Mouse (Mus musculus): ENCODE data around the gene Rpain.

The Rpain gene

DNA sequence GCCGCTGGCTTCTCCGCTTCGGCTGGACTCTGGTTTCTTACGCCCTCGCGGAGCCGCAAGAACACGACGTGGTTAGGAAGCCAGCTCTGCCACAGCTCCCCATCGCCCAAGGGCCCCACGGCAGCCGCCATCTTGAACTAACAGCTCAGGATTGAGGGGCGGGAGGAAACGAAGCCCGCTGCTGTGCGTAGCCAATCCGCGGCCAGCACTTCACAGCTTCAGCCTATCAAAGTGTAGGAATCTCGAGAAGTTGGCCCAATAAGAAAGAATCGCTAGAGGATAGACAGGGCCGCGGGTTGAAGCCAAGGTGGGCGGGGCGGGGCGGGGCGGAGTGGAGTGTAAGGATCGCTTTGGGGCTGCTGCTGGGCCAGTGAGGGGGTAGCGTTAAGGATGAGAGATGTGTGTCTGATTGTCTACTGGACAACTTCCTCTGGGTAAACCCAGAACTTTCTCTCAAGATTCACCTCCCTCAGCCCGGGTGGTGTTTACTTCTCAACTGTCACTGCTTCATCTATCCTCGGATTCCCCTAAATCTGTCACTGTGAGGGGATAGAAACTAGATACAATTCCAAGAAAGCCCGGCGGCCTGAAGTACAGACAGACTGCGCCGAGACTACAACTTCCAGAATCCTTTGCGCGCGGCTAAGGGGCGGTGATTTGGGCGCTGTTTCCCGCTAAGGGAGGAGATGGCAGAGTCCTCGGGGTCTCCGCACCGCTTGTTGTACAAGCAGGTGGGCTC is at the start of gene Rpain, which contains the start of gene Nup88:
Gene Rpain, plus strand, starts transcription at position 393 of the 739 bp plus-strand sequence.
Gene Nup88, minus strand, starts transcription at position 153 of the 739 bp plus-strand sequence.
- in situ Hi-C loops (cut with MboI; ENCODE audit: low pct_unique_long_range_greater_than_20kb in 1 of 2, low sequenced_read_pairs in 2 of 2, unreplicated experiment in 1 of 2): no loop called here

DNA sequence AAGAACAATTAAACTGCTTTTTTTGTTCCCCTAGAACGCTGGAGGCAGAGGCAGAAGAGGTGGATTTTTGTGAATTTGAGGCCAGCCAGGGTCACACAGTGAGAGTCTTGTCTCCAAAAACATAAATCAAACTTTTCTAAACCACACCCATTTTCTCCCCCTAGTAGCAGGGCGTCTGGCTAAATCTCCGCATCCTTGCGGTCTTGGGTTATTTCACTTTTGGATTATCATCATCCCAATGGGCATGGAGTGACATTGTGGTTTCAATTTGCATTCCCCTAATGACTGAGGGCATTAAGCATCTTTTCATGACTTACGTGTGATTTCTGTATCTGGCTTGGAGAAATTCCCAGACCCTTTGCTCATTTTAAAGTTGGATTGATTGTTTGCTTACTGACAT is 38.6 kb upstream of the Rpain start:
- in situ Hi-C loops (cut with MboI; ENCODE audit: low pct_unique_long_range_greater_than_20kb in 1 of 2, low sequenced_read_pairs in 2 of 2, unreplicated experiment in 1 of 2): no loop called here

DNA sequence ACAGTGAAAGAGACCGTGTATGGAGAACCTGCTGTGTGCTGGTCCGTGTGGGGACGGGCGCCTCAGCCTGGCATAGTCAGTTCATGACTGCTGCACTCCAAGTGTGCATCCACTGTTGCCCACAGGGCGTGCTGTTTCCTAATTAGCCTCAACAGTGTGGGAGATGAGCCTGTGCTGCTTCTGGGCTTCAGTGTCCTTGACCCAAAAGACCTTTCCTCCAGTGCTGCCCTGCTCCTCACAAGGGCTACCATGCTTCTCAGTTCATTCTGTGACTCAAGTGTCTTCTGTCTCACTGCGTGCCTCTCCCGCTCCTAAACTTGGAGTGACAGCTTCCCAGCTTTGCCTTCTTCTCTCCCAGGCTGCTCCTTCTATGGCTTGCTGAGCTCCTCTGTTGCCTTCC is 34.7 kb upstream of the Rpain start:
- in situ Hi-C loops (cut with MboI; ENCODE audit: low pct_unique_long_range_greater_than_20kb in 1 of 2, low sequenced_read_pairs in 2 of 2, unreplicated experiment in 1 of 2): no loop called here

DNA sequence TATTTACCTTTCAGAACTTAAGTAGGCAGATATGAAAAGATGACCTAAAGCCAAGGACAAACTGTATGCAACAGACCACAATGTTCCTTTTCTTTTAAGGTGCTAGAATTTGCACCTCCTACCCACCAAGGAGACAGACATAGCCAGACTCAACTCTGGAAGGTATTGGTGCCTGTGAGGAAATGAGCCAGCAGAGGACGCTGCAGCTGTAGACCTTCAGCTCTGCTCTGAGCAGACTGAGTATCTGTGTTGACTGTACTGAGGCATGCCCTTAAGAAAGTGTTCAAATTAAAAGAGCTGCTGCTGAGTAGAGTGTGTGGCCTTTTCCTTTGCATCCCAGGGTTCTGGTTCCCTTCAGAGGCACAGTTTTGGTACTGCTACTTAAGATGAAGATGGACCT is 27.4 kb upstream of the Rpain start:
- in situ Hi-C loops (cut with MboI; ENCODE audit: low pct_unique_long_range_greater_than_20kb in 1 of 2, low sequenced_read_pairs in 2 of 2, unreplicated experiment in 1 of 2): no loop called here

DNA sequence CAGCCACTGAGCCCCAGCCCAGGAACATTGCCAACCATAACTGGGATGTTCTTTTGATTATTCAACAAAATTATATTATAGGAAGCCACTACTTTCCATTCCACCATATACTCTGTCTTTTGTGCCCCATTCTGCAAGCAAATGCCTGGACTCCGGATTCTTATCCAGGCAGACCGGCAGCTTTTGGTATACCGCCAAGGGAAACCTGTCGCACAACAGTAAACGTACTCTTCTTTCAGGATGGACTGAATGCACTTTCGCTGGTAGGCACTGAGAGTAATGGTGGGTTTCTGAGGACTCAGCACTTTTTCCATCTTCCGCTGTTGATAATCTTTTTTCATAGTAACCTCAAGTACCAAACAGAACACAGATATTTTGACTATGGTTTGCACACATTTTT is 26.4 kb upstream of the Rpain start:
- in situ Hi-C loops (cut with MboI; ENCODE audit: low pct_unique_long_range_greater_than_20kb in 1 of 2, low sequenced_read_pairs in 2 of 2, unreplicated experiment in 1 of 2): no loop called here

DNA sequence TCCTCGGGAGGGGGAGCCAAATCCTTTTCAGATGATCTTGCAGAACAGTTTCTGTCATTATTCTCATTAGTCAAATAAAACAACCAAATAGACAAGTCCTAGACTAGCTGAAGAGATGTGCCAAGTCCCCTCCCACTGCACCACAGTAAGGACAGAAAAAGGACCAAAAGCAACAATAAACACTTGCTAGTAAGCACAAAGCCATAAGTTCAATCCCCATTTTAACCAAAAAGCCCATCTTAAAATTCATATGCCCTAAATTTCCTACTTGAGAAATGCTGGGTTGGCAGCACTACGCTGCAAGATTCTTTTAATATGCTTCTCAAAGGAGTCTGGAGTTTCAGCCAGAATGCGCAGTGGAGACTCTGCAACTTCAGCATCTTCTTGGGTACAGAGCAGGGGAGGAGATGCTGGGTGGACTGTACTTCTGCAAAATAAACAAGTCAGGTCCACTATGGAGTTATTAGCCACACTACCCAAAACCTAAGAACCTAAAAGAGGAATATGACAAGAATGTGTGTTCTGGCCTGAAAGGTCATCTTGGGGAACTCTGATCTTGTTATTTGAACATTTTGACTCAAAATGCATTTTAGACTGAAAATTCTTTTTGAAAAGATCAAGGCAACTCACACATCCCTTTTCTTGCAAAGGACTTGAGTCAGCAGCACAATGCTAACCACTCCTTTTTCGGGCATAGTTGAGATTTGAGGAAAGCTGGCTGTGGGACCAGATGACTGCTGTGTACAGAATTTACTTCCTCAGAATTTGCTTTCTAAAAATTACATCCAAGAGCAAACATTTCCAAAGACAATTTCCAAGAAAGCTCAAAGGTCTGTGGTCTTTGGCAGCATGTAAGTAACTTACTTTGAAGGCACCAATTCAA is 24.8 kb upstream of the Rpain start:
- in situ Hi-C loops (cut with MboI; ENCODE audit: low pct_unique_long_range_greater_than_20kb in 1 of 2, low sequenced_read_pairs in 2 of 2, unreplicated experiment in 1 of 2): no loop called here

DNA sequence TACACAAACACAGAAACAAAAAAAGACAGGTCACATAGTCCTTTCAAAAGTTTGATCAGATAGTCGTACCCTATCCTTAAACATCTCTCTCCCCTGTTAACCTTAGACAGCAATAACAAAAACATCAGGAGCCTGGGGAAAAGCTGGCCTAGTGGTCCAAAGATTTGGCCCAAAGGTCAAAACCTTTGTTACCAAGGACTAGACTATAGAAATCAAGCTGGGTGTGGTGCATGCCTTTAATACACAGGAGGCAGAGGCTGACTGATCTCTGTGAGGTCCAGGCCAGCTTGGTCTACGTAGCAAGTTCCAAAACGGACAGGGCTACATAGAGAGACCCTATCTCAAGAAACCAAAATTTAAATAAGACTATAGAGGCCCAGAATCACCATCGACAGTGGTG is 15.3 kb upstream of the Rpain start:
- in situ Hi-C loops (cut with MboI; ENCODE audit: low pct_unique_long_range_greater_than_20kb in 1 of 2, low sequenced_read_pairs in 2 of 2, unreplicated experiment in 1 of 2): no loop called here

DNA sequence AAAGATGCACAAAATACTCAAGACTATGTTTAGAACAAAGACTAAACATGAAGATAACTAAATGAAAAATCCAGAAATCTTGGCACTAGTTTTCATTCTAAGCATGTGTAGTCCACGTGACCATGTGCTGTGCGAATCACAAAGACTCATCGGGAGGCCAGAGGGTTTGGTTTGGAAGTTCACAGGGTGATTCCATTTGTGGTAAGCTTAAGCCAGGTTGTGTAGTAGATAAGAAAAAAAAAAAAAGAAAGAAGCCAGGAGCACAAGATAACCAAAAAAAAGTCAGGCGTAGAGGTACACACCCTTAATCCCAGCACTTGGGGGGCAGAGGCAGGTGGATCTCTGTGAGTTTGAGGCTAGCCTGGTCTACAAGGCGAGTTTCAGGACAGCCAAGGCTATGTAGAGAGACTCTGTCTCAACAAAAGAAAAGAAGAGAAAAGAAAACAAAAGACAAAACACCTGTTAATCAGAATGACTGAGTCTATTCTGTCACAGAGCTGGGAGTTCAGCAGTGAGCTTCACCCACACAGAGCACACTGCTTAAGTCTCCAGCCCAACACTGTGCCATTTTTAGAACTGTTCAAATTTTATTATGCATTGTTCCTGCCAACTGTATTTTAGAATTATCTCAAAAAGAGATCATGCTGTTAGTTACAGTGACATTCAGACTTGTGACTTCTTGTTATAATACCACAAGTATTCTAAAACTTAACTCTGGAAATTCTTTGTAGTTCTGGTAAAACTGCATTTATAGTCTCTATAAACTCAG is 9.0 kb upstream of the Rpain start:
- in situ Hi-C loops (cut with MboI; ENCODE audit: low pct_unique_long_range_greater_than_20kb in 1 of 2, low sequenced_read_pairs in 2 of 2, unreplicated experiment in 1 of 2): no loop called here

DNA sequence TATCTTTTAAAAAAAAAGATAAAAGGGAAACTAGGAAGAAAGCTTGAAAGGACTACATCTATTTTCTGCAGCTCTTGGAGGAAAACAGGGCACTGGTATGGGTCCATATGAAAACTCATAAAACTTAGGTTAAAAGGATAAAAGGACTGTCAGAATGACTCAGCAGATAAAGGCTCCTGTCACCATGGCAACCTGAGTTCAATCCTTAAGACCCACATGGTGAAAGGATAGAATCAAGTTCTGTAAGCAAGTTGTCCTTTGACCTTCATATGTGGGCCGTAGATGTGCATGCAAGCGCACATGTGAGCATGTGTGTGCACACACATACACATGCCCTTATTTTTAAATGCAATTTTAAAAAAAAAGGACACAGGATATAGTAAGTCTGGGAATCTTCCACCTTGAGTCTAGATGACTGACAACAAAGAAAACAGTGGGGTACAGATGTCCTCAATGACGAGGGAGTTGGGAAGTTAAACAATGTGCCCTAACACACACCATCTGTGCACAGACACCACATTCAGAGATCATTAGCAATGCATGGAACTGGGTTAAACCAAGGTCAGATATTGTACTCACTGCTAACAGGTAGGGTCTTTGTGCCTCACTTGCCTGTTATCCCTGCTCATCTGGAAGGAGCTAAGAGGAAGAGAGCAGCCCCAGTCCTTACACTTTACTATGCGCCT is 5.6 kb upstream of the Rpain start:
- in situ Hi-C loops (cut with MboI; ENCODE audit: low pct_unique_long_range_greater_than_20kb in 1 of 2, low sequenced_read_pairs in 2 of 2, unreplicated experiment in 1 of 2): no loop called here

DNA sequence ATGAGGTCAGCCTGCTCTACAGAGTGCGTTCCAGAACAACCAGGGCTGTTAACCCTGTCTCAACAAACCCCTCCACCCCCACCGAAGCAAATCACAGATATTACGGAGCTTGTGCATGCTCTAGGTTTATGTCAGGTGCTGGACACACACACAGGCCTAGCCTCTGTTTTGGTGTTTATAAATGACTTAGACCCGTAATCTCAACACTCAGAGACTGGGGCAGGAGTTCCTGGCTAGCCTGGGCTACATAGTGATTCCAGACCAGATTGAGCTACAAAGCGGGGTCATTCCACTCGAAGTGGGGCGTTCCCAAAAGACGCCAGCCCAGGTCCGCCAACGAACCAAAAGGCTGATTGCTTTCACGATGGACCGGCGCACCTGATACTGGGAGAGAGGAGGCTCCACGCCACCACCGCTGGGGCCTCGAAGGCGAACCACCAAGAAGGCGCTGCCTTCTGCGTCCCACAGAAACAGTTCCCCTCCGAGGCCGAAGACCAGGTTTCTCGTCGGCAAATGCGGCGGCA is 680 bp upstream of the Rpain start:
- in situ Hi-C loops (cut with MboI; ENCODE audit: low pct_unique_long_range_greater_than_20kb in 1 of 2, low sequenced_read_pairs in 2 of 2, unreplicated experiment in 1 of 2): no loop called here

DNA sequence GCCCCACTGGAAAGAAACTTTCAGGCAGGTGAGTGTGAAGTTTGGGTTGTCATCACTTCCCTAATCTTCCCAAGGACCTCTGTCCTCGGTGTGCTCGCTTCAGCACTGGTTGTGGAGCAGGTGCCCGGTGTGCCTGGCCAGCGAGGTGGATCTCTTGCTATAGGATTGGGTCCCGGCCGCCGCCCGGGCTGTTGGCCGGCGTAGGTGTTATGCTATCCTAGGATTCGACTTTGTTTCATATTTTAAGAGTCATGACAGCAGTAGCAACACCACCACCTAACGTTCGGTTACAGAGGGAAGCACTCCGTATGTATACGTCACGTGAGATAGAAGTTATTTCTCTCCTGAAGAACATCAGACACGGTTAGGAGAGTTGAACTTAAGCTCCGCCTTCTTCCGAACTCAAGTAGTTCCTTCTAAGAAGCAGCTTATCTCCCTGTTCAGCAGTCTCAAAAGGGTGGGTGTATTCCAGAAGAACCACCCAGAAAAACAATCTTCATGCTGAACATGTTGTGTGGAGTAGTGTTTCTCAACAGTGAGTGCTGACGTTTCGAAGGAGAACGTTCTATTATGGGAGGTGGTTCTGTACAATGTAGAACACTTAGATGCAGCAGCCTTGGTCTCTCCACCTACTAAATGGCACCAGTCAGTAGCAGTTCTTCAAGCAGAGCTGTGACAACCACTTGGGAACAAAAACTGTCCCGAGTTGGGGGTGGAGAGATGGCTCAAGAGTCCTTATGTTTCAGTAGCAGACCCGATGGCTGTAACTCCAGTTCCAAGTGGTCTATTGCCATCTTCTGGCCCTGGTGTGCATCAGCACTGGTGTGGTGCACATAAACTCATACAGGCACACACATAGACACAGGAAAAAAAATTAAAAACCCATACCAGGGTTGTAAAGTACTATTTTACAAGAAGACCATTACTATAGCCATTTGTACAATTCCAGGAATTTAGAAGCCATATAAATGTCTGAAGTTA is 837 bp downstream of the Rpain start:
- in situ Hi-C loops (cut with MboI; ENCODE audit: low pct_unique_long_range_greater_than_20kb in 1 of 2, low sequenced_read_pairs in 2 of 2, unreplicated experiment in 1 of 2): no loop called here

DNA sequence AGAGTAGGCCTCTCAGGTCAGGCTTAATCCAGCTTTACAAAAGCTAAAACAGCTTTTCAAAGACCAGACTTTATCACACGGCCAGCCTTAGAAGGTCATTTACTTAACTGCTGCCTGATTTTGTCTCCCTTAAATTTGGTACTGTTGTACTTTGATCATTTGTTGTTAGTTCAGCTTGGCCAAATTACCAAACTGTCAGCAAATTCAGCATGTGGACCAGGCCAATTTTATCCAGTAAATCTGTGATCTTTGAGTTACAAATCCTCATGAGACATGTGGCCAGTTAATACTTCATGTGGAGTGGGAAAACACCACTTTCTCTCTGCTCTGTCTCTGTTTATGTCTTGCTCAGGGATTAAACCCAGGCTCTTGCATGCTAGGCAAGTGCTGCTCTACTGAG is 2.6 kb downstream of the Rpain start:
- in situ Hi-C loops (cut with MboI; ENCODE audit: low pct_unique_long_range_greater_than_20kb in 1 of 2, low sequenced_read_pairs in 2 of 2, unreplicated experiment in 1 of 2): no loop called here

DNA sequence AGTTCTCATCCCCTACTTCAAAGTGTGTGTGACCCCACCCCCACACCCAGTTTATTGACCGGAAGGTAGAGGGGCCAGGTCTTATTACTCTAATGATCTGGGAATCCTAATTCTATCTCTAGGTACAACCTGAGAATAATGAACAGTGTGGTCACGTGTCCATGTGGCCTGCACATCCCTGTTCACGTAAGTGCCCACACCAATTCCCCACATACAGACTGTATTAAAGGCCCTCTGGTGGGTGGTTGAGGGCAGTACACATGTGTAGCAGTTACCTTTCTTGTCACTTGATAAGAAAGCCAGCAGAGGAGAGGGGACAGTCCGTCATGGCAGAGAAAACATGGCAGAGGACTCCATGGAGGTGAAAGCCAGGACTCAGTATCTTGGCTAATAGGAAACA is 3.9 kb downstream of the Rpain start:
- in situ Hi-C loops (cut with MboI; ENCODE audit: low pct_unique_long_range_greater_than_20kb in 1 of 2, low sequenced_read_pairs in 2 of 2, unreplicated experiment in 1 of 2): no loop called here

DNA sequence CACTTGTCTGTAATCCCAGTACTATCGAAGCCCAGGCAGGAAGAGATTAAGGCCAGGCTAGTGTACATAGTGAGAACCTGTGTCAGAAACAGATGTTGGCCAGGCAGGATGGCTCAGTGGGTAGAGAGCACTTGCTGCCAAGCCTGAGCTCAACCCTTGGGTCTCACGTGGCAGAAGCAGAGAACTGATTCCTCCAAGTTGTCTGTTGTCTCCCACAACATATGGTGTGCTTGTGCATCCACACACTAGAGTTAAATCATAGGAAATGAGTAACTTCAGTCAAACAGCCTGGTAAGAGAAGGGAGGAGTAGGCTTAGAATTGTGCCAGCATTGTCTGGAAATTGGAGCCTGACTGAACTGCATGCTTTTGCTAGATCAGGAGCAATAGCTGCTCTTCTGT is 5.2 kb downstream of the Rpain start:
- in situ Hi-C loops (cut with MboI; ENCODE audit: low pct_unique_long_range_greater_than_20kb in 1 of 2, low sequenced_read_pairs in 2 of 2, unreplicated experiment in 1 of 2): no loop called here

DNA sequence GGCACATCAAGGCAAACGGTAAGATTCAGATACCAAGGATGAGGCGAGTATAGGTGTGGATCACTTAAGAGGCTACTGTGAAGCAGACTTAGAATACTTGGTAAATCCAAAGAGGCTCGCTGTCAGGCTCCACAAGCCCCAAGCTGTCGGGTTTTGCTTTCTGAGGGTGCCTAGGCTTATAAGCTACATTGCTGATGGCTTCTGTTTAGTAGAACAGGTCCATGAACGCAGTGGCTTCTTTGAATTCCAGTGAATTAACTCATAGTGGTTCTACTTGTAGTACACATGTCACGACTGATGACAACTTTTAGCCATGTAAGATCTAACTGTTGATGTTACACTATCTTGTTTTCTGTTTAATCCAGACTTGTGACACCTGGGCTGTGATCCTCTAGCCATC is 7.3 kb downstream of the Rpain start:
- in situ Hi-C loops (cut with MboI; ENCODE audit: low pct_unique_long_range_greater_than_20kb in 1 of 2, low sequenced_read_pairs in 2 of 2, unreplicated experiment in 1 of 2): no loop called here

DNA sequence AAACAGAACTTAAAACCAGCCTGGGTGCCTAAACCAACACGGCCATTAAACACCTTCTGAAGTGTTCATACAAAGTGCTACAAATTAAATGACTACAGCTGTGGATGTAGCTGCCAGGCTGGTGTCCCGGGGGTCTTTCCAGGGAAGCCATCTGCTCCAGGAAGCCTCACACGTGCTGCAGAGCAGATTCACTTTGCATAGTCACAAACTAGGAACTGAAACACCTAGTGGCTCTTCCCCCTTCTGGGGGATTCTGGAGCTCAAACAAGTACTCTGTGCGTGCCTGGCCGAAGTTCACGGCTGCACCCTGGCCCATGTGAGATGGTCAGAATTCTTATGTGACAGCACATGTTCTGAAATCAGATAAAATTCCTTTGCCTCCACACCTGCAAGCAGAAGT is 10.2 kb downstream of the Rpain start:
- in situ Hi-C loops (cut with MboI; ENCODE audit: low pct_unique_long_range_greater_than_20kb in 1 of 2, low sequenced_read_pairs in 2 of 2, unreplicated experiment in 1 of 2): no loop called here

DNA sequence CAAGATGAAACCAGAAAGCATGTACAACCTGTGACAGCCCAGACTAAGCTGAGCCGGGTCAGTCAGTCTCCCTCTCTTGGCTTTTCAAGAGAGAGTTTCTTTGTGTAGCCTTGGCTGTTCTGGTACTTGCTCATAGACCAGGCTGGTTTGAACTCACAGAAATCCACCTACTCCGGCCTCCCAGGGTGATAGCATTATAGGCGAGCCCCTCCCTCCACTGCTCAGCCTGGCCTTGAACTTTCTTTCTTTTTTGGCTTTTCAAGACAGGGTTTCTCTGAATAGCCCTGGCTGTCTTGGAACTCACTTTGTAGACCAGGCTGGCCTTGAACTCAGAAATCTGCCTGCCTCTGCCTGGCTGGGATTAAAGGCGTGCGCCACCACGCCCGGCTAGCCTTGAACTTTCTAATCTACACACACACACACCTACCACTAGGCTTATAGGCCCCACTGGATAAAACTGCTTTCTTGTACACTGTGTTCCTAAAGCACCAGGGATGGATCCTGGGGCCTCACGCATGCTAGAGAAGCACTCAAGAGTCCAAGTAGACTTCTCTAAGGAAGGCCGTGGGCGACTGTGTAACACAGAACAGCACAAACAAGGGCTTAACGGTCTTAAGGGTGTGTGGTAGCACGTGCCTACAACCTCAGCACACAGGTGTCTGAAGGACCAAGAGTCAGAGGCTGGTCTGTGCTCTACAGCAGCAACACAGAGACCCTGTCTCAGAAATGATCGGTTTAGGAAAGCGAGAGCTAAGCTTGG is 10.9 kb downstream of the Rpain start:
- in situ Hi-C loops (cut with MboI; ENCODE audit: low pct_unique_long_range_greater_than_20kb in 1 of 2, low sequenced_read_pairs in 2 of 2, unreplicated experiment in 1 of 2): no loop called here

All from mouse embryonic stem cell (cell line).